Mouse (Mus musculus) embryonic stem cell, embryonic (primary cell): ENCODE measurements around the gene Nfkbil1.

Experiments used
- CTCF ChIA-PET, 4 experiments: fragments of 300-600 bp in 2 of 4; fragments of 350-600 bp in 2 of 4; sonication (Branson Sonifier 250); formaldehyde crosslinking; loops; one replicate each; lab custom pipeline; 2022; ENCODE audit warnings: inconsistent platforms in 2 of 4; lab: Charles Lee
- POLR2A ChIA-PET, 4 experiments: fragments of 300-600 bp in 2 of 4; fragments of 350-600 bp in 2 of 4; sonication (Branson Sonifier 250); formaldehyde crosslinking; loops; one replicate each; lab custom pipeline; 2022; ENCODE audit warnings: antibody characterized with exemption in 4 of 4, inconsistent platforms in 1 of 4; lab: Charles Lee

The Nfkbil1 gene

GRCm38 (mm10) chr17:35193881-35194843, 41.4 kb downstream of the Nfkbil1 start, which contains the start of gene Ltb:
Ltb (plus strand) TSS chr17:35194439.
- CTCF ChIA-PET, result interaction anchor here (0.5 to 2.9 kb wide), 13 partner anchors 9 to 546 kb away, joined by 3 to 14 read pairs (median 4); partner anchors contain the start of genes Clic1 (in 1 of the 4) and D17H6S53E (in 1 of the 4)

GRCm38 (mm10) chr17:35192924-35193323, 42.7 kb downstream of the Nfkbil1 start:
- ChIA-PET POLR2A (interaction anchor here in 1 of 4 experiments (0.9 to 2.0 kb wide), 4 partner anchors 9 to 58 kb away, joined by 3 to 6 read pairs (median 3); partner anchors contain the start of genes Atp6v1g2 and Ddx39b), CTCF (interaction anchor here in 3 of 4 experiments (0.6 to 1.8 kb wide), 5 partner anchors 22 to 34 kb away, joined by 3 to 8 read pairs (median 4); no protein-coding TSS in a partner anchor)

More at GRCm38 (mm10) chr17:35193881-35194843, 41.4 kb downstream of the Nfkbil1 start, which contains the start of gene Ltb:
- POLR2A ChIA-PET, result interaction anchor here in 3 of 4 experiments (0.6 to 1.2 kb wide), 6 partner anchors 14 to 334 kb away, joined by 3 to 4 read pairs (median 3); partner anchors contain the start of gene Ddx39b (in 1 of the 3)

- CTCF ChIA-PET, result interaction anchor here (0.5 to 1.8 kb wide), 14 partner anchors 10 to 871 kb away, joined by 3 to 8 read pairs (median 4); partner anchors contain the start of gene Tnf (in 1 of the 4)
- POLR2A ChIA-PET, result interaction anchor here in 2 of 4 experiments (0.6 to 2.0 kb wide), 3 partner anchors 8 to 28 kb away, joined by 4 to 6 read pairs (median 6); no protein-coding TSS in a partner anchor
Observed at GRCm38 (mm10) chr17:35191723-35192122, 43.9 kb downstream of the Nfkbil1 start.

DNA sequence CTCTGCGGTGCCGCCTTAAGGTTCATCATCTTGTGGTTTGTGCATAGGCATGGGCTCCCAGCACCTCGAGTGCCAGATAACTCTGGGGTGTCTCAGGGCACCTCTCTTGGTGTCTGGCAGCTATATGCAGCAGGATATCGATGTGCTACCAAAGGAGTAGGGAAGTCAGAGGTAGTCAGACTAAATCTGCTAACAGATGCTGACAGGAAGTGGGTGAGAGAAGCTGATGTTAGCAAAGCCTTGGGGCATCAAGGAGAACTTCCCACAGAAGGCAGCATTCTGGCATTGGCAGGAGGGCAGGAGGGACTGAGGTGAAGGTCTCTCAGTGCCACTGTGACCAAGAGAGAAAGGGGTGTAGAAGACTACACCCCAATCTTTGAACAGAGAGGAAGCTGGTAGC, 45.5 kb downstream of the Nfkbil1 start:
- CTCF ChIA-PET, result interaction anchor here (0.6 to 2.8 kb wide), 12 partner anchors 9 to 65 kb away, joined by 4 to 8 read pairs (median 4); no protein-coding TSS in a partner anchor
- POLR2A ChIA-PET, result interaction anchor here in 3 of 4 experiments (0.8 to 1.8 kb wide), 7 partner anchors 9 to 52 kb away, joined by 3 to 13 read pairs (median 4); partner anchors contain the start of genes Ddx39b (in 1 of the 3) and Tnf (in 1 of the 3)

- POLR2A ChIA-PET, result interaction anchor here in 3 of 4 experiments (0.6 to 1.8 kb wide), 8 partner anchors 8 to 237 kb away, joined by 3 to 13 read pairs (median 4); partner anchors contain the start of gene Ddx39b (in 1 of the 3)
- CTCF ChIA-PET, result interaction anchor here in 3 of 4 experiments (0.6 to 2.8 kb wide), 11 partner anchors 11 to 66 kb away, joined by 4 to 8 read pairs (median 5); no protein-coding TSS in a partner anchor
Observed at GRCm38 (mm10) chr17:35189186-35189585, 46.4 kb downstream of the Nfkbil1 start.

DNA sequence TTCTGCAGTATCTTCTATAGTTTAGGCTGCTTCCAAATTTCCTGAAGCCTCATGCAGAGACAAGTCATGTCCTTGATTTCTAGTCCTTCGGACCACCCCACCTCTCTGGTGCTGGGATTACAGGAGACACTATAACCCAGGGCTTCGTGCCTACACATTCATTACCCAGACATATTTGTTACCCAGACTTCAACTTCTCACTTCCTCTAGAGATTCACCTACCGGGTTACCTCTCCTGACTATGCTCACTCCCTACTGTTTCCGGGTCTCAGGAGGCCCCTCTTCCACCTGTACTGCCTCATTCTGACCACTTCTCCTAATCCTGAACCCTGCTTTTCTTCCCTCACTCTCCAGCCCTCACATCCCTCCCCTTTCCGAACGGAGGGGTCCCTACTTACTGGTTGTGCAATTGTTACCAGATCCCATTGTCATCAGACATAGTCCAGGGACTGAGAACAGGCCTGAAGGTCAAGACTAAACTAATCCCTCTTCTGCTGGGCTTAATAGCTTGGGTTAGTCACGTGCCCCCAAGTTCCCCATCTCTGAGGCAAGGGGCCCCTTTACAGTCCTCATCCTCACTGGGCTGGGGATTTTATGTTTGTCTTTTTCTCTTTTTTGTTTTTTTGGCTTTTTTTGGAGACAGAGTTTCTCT, 47.5 kb downstream of the Nfkbil1 start, which contains the start of gene Lst1:
Gene Lst1, minus strand, starts transcription at position 481 of the 652 bp plus-strand sequence.
- ChIA-PET CTCF (interaction anchor here in 2 of 4 experiments (0.9 to 2.8 kb wide), 7 partner anchors 19 to 67 kb away, joined by 4 to 8 read pairs (median 5); no protein-coding TSS in a partner anchor), POLR2A (interaction anchor here in 3 of 4 experiments (0.6 to 4.9 kb wide), 7 partner anchors 19 to 236 kb away, joined by 3 to 27 read pairs (median 3); partner anchors contain the start of genes Atp6v1g2 (in 1 of the 3) and Ddx39b (in 1 of the 3))

DNA sequence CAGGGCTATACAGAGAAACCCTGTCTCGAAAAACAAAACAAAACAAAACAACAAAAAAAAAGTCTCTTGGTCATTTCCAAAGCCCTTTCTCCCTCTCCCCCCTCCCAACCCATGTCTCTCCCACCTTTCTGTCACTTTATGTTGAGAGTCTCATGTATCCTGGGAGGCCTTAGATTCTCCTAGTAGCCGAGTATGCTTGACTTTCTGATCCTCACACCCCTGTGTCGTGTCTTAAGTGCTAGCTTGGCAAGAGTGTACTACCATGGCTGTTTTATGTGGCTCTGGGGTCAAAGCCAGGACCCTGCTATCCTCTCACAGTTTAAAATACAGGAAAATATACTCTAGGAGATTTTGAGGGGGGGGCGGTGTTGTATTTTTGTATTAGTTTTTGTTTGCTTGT, 48.2 kb downstream of the Nfkbil1 start:
- CTCF ChIA-PET, result interaction anchor here in 2 of 4 experiments (0.6 to 1.5 kb wide), 2 partner anchors 19 to 44 kb away, joined by 4 to 8 read pairs; no protein-coding TSS in a partner anchor
- POLR2A ChIA-PET, result interaction anchor here in 3 of 4 experiments (0.8 to 4.9 kb wide), 5 partner anchors 20 to 55 kb away, joined by 3 to 27 read pairs (median 4); partner anchors contain the start of genes Ddx39b (in 2 of the 3), Atp6v1g2 (in 1 of the 3) and Nfkbil1 (in 1 of the 3)

DNA sequence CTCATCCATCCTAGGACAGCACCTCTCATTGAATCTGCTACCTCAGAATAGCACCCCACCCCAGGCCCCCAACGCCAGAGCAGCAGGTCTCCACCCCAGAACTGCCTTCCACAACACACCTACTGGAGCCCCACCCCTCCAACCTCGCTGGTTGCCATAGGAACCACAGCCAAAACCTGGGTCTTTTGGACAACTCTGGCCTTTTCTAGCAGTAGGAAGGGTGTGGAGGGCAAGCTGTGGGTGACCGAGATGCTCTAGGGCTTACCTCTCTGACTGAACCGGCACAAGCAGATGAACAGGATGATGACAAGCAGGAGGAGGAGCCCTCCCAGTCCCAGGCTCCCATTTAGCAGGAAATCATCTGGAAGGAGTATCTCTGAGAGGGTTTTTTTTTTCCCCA, 48.9 kb downstream of the Nfkbil1 start:
- CTCF ChIA-PET, result interaction anchor here in 3 of 4 experiments (0.6 to 1.5 kb wide), 3 partner anchors 8 to 45 kb away, joined by 3 to 8 read pairs (median 4); no protein-coding TSS in a partner anchor
- POLR2A ChIA-PET, result interaction anchor here in 3 of 4 experiments (0.8 to 4.9 kb wide), 5 partner anchors 47 to 59 kb away, joined by 3 to 27 read pairs (median 4); partner anchors contain the start of genes Ddx39b (in 2 of the 3), Atp6v1g2 (in 1 of the 3) and Nfkbil1 (in 1 of the 3)

GRCm38 (mm10) chr17:35185639-35186611, 49.7 kb downstream of the Nfkbil1 start:
- ChIA-PET POLR2A (interaction anchor here in 3 of 4 experiments (0.5 to 4.9 kb wide), 11 partner anchors 17 to 255 kb away, joined by 3 to 27 read pairs (median 3); partner anchors contain the start of genes Ddx39b (in 2 of the 3), Csnk2b (in 1 of the 3), Gpank1 (in 1 of the 3) and Hspa1a (in 1 of the 3)), CTCF (interaction anchor here (0.6 to 2.4 kb wide), 9 partner anchors 7 to 132 kb away, joined by 3 to 11 read pairs (median 4); no protein-coding TSS in a partner anchor)

DNA sequence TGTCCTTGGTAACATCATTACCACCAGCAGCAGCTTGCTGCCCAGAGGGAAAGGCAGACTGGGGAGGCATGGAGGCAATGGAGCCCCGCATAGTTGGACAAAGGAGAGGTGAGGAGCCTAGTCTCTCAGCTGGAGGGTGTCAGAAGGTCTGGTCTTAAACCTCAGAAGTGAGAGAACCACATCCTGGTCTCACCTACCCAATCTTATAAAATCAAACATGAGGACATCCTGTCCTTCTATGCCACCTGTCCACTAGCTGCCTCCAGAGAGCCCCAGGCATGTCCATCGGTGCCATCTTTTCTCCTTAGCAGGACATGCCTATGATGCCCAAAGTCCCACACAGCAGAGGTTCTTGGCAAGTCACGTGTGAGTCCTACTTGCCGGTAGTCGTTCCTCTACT, 55.5 kb downstream of the Nfkbil1 start:
- POLR2A ChIA-PET, result interaction anchor here in 1 of 4 experiments (1.1 kb wide), 1 partner anchor 68 kb away, joined by 3 read pairs; no protein-coding TSS in a partner anchor
- CTCF ChIA-PET, result interaction anchor here in 3 of 4 experiments (1.0 to 3.6 kb wide), 4 partner anchors 11 to 53 kb away, joined by 3 to 15 read pairs (median 6); partner anchors contain the start of gene Atp6v1g2 (in 1 of the 3)

DNA sequence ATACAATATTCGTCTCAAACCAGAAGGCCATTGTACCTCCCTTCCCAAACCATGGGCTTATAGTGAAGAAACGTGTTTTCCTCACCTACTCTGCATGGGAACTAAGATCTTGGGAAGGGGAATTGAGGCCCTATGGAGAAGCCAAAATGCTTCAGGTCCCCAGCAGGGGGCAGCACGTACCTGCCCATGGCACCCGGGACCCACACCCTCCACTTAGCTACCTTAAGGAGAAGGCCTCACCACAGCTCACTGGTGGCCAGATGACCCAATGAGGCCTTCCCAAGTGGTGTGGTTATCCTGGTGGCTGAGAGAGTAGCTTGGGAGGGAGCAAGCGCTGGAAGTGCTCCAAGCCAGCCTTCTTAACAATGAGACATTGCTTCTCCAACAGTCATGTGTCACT, 57.1 kb downstream of the Nfkbil1 start:
- POLR2A ChIA-PET, result interaction anchor here (0.5 to 1.5 kb wide), 24 partner anchors 10 to 229 kb away, joined by 3 to 9 read pairs (median 4); partner anchors contain the start of genes Ddx39b (in 3 of the 4), Nfkbil1 (in 1 of the 4) and Tnf (in 1 of the 4)
- CTCF ChIA-PET, result interaction anchor here (0.5 to 3.6 kb wide), 46 partner anchors 8 to 331 kb away, joined by 3 to 33 read pairs (median 4); partner anchors contain the start of genes Atp6v1g2 (in 3 of the 4), Gm16181 (in 2 of the 4), D17H6S53E (in 1 of the 4) and Ddx39b (in 1 of the 4)

DNA sequence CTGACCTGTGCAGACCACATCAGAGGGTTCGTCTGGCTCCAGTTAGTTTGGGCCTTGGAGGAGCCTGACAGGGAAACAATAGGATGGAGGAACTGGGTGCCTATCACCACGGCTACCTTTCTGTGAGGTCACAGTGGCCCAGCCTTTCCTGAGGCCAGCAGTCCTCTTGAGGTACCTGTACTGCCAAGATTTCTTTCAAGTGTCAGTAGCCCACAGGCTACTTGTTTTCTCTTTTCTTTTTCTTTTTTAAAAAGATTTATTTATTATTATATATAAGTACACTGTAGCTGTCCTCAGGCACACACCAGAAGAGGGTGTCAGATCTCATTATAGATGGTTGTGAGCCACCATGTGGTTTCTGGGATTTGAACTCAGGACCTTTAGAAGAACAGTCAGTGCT, 59.6 kb downstream of the Nfkbil1 start, which contains the start of gene Aif1:
Gene Aif1, minus strand, starts transcription at position 101 of the 400 bp plus-strand sequence.
- CTCF ChIA-PET, result interaction anchor here in 1 of 4 experiments (1.0 kb wide), 1 partner anchor 9 kb away, joined by 4 read pairs; no protein-coding TSS in a partner anchor

DNA sequence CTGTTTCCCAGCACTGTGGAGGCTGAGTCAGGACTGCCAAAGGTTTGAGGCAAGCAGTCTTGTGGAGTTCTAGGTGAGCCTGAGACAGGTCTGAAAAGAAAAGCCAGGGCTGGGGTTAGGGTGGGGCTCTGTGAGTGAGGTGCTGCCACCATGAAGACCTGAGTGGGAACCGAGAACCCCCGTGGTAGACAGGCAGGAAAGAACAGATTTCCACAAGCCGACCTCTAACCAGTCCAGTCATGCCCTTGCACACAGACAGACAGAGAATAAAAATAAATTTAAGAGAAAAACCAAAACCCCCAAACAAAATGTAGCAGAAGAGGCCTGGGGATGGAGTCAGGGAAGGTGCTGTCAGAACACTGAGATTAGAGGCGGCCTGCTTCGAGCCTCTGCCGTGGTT, 60.2 kb downstream of the Nfkbil1 start:
- POLR2A ChIA-PET, result no interaction called here
- CTCF ChIA-PET, result no interaction called here

More for the DNA sequence above, 59.6 kb downstream of the Nfkbil1 start, which contains the start of gene Aif1:
- POLR2A ChIA-PET, result interaction anchor here in 1 of 4 experiments (1.1 kb wide), 1 partner anchor 57 kb away, joined by 3 read pairs; no protein-coding TSS in a partner anchor

- CTCF ChIA-PET, result interaction anchor here (0.5 to 10.1 kb wide), 9 partner anchors 17 to 152 kb away, joined by 3 to 161 read pairs (median 3); partner anchors contain the start of genes Apom (in 1 of the 4), Atp6v1g2 (in 1 of the 4), Ddx39b (in 1 of the 4) and Nfkbil1 (in 1 of the 4)
- POLR2A ChIA-PET, result interaction anchor here in 3 of 4 experiments (0.6 to 24.9 kb wide), 14 partner anchors 9 to 1489 kb away, joined by 3 to 396 read pairs (median 4); partner anchors contain the start of genes Ddx39b (in 2 of the 3), D17H6S53E (in 1 of the 3) and Tnf (in 1 of the 3)
Observed at GRCm38 (mm10) chr17:35174201-35174977, 61.2 kb downstream of the Nfkbil1 start.
